Mouse (Mus musculus): ENCODE results near the gene Nos2.

Nos2 gene

GRCm38 (mm10) chr11:78920411-78920939 is at the start of gene Nos2:
Nos2 (plus strand) TSS chr11:78920787.
- CTCF ChIA-PET: interaction anchor here (1.0 kb wide), 1 partner anchor 92 kb away, joined by 3 read pairs; no protein-coding TSS in a partner anchor

- CTCF ChIA-PET: no interaction called here
These were observed 49.7 kb upstream of the Nos2 start for GRCm38 (mm10) chr11:78870891-78871290.

- CTCF ChIA-PET: no interaction called here
These were observed 47.8 kb upstream of the Nos2 start for GRCm38 (mm10) chr11:78872782-78873181.

DNA sequence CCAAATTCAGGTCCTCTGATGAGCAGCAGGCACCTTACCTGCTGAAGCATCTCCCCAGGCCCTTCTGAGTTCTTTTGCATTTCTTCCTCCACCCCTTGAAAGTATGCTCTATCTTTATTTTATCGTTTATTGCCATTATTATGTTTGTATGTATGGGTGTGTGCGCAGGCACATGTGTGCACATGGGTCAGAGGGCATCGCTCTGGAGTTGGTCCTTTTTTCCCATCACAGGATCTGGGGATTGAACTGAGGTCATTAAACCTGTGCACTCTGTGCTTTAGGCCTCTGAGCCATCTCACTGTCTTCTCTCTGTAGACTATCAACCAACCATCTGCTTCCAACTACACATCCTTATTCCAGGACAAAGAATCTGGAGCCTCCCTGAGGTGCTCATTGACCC is 40.9 kb upstream of the Nos2 start:
- CTCF ChIA-PET: no interaction called here

DNA sequence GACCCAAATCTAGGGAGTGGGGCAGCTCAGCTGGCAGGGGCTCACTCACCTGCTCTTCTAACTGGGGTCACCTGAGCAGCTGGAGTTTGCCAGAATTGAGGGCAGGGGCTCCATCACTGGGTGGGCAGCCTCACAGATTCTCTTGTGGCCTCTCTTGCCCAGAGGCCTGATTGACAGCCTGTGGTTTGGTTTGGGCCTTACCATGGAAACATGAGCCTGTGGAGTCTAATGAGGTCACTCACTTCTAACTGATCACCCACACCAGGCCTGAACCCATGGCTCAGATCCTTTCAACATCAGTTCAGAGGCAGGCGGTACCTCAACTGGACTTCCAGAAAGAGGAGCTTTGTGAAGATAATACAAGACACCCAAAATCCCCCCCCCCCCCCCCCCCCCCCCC is 33.9 kb upstream of the Nos2 start:
- CTCF ChIA-PET: no interaction called here

DNA sequence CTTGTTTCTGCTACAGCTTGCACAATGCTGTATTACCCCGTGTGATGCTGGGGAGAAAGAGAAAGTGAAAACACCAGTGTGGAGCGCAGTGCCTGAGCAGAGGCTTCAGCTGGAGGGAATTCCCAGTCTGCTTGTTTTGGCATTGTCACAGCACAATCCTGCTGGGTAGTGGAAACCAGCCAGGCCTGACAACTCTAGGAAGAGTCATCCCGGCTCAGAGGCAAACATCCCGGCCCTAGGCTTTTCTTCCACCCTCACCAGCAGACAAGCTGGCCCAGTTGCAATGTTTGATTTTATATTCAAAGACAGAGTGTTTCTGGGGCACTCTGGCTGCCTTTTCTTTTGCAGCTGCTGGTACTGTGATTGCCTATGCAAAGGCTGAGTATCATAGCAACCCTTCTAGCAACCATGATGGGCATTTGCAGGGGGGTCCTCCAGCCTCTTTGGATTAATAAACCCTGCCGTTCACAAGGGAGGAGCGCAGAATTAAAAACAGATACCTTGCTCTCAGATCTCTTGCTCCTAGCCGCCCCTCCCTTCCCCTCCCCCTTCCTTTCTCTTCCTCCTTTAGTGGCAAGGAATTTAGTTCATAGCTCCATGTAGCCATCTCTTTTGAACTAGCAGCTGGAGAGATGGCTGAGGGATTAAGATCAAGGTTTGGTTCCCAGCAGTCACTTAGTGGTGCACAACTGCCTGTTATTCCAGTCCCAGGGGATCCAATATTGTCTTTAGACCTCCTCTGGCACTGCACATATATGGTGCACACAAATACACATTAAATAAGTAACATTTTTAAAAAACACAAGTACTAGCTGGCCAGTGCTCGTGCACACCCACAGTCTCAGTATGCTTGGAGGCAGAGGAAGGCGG is 33.2 kb upstream of the Nos2 start:
- CTCF ChIA-PET: no interaction called here

DNA sequence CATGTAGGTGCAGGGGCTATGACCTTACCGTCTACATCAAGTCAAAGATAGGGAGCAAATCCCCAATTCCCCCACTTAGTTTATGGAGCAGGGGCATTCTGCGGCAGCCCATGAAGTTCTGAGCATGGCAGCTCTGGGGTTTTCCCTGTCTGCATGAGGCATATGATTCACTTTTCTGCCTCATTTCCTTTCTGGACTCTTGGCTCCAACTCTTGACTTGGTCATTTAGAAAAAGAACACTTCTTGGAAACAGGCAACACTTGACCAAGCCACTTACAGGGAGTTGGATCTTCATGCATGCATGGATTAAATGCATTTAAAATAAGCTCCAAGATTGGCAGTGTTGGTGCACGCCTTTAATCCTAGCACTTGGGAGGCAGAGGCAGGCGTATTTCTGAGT is 31.4 kb upstream of the Nos2 start:
- CTCF ChIA-PET: no interaction called here

DNA sequence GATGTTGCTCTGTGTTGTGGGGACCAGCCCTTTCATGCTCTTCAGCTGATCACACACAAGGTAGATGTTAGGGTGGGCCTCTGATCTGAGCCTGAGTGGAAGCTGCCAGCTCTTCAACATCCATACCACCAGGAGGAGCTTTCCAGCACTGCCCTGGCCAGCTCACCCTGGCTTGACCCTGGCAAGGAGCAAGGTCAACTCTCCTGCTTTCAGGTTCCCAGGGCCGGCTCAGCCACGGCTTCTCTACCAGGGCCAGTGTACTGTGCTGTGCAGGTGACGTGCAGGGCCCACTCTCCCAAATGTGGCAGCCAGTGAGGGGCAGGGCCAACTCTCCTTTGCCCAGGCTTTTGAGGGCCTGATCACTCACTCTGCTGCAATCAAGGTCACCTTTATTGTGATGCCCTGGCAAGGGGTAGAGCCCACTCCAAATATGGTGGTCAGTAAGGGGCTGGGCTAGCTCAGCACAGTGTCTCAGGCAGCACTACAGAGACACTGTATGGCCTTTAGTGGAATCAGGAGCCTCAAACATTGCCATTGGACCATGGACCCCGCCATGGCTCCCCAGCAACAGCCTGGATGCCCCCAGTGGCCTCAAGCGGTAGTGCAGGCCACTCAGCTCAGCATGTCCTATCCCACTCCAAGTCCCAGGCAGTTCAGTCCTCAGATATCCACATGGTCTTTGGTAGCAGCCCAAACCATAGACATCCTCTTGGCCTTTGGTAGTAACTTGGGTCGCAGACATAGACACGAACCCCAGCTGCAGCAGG is 24.0 kb upstream of the Nos2 start:
- CTCF ChIA-PET: no interaction called here

DNA sequence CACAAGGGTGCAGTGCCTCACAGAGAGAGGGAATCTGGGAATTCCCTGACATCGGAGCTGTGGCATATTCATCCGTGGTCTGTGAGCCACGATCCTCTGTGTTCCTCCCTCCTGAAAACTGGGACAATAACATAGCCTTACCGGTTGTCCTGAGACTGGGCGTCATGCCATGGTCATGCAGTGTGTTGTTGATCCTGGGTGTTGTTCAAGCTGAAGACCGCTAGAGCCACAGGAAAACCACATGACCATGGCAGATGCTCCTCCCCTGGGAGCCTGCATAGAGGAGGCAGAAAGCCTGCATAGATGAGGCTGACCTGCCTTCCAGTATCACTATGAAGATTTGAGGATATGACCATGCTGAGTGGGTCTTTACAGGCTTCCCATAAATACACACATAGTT is 5.1 kb upstream of the Nos2 start:
- CTCF ChIA-PET: no interaction called here

DNA sequence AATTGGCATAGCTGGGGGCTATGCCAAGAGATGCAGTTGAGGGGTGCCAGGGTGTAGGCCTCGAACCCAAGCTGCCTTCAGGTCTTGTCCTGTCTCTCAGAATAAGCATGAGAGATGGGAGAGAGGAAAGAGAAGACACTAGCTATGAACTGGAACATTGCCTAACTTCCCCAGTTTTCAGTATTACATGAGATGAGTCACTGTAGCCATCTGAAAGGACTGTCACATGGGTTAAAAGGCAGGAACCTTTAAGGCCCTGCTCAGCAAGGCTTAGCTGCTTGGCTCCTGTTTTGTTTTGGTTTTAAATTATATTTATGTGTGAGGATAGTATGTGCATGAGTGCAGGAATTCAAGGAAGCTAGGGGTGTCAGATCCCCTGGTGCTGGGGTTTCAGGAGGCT is 4.2 kb upstream of the Nos2 start:
- CTCF ChIA-PET: interaction anchor here (0.5 kb wide), 1 partner anchor 48 kb away, joined by 3 read pairs; no protein-coding TSS in a partner anchor

DNA sequence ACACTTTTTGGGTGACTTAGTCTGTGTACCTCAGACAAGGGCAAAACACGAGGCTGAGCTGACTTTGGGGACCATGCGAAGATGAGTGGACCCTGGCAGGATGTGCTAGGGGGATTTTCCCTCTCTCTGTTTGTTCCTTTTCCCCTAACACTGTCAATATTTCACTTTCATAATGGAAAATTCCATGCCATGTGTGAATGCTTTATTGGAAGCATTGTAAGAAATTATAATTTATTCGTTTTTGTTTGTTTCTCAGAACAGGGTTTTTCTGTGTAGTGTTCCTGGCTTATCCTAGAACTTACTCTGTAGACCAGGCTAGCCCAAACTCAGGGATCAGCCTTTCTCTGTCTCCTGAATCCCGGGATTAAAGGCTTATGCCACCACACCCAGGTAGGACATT is 842 bp upstream of the Nos2 start:
- CTCF ChIA-PET: interaction anchor here (1.0 kb wide), 1 partner anchor 92 kb away, joined by 3 read pairs; no protein-coding TSS in a partner anchor

GRCm38 (mm10) chr11:78922678-78923407 is 2.3 kb downstream of the Nos2 start:
- CTCF ChIA-PET: interaction anchor here (0.6 kb wide), 2 partner anchors 46 to 91 kb away, joined by 3 read pairs; no protein-coding TSS in a partner anchor

DNA sequence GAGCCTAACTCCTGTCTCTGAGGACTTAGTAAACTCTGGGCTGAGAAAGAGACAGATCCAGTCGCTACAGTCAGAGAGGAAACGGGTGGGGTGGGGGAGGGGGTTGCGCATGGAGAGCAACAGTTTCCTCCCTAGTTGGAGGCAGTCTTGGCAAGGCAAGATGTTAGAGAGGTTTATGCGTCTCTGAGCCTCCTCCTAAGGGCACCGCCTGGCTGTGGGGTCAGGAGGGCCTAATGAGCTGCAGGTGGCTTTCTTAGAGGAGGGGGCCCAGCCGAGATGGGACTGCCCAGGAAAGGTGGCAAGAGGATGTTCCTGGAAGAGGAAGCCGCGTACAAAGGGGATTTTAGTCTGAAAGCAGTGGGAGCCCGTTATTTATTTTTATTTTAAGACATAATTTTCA is 3.5 kb downstream of the Nos2 start:
- CTCF ChIA-PET: no interaction called here

DNA sequence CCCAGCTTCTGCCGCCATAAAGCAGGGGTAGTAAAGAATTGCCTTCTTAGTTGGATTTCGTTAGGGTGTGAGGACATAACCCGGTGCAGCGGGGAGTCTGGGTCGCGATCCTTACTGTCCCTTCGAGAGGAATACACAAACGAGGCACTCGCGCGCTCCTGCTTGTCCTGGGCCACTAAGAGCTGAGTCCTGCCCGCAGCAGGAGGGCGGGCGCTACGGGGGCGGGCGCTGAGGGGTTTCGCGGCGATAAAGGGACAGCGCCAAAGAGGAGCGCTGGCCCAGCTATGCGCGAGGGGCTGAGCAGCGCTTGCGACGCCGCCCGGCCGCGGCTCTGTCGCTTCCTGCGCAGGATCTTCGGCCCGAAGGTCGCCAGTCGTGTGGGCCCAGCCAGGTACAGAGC is 4.3 kb downstream of the Nos2 start:
- CTCF ChIA-PET: interaction anchor here (0.6 kb wide), 1 partner anchor 364 kb away, joined by 3 read pairs; no protein-coding TSS in a partner anchor

DNA sequence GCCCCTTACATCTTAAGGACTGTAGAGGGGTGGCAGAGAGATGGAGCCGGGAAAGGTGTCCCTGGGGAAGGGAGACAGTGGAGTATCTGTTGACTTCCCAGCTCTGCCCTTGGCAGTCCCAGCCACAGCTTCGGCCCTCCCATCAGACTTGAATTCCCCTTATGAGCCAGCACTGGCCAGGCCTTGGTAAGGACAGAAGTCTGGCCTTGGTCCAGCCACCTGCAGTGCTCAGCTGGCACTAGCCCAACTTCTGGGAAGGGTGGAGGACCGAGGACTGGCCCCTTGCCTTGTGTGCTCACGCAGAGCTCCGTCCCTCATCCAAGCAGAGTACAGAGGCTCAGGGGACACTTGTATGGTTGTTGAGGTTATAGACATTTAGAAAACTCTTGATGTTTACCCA is 8.8 kb downstream of the Nos2 start:
- CTCF ChIA-PET: no interaction called here

DNA sequence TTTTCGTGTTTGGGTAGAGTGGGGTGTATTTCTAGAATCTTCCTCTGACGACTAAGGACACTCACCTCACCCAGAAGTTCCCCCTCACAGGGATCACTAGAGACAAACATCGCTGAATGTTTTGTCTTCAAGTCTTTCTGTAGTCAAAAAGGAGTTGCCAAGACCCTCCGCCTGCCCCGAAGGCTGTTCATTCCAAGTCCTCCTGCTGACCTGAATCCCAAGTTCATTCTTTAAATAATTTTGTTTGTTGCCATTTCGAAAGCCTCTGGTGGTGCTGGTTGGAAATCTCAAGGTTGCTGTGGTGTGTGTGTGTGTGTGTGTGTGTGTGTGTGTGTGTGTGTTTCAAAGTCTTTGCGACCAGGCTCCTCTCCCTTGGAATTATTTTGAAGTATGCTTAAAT is 13.7 kb downstream of the Nos2 start:
- CTCF ChIA-PET: no interaction called here

DNA sequence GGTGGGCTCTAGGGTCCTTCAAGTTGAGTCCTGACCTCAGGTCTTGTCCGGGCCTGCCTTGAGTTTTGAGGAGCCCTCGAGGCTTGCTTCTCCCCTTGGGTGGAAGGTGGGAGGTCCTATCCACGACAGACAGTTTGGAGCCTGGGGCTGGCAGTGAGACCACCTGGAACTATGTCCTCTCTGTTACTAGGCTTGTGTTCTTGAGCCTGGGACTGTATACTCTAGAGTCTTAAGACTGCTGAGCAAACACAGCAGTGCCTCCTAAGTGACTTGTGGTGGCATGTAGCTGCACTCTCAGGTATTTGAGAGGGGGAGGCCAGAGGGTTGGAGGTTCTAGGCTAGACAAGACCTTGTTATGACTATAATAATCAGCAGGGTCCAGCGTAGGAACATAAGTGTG is 14.1 kb downstream of the Nos2 start:
- CTCF ChIA-PET: no interaction called here

DNA sequence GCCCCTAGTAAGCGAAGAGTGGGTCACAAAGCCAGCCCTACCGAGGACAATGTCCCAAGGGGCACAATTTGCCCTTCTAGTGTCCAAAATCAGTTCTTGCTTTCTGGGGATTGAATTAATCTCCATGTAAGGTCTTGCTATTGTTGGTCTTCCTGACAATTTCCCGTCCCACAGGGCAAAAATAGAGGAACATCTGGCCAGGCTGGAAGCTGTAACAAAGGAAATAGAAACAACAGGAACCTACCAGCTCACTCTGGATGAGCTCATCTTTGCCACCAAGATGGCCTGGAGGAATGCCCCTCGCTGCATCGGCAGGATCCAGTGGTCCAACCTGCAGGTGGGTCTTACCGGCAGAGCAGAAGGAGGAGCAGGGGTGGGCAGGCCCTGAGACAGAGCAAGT is 14.6 kb downstream of the Nos2 start:
- CTCF ChIA-PET: no interaction called here

DNA sequence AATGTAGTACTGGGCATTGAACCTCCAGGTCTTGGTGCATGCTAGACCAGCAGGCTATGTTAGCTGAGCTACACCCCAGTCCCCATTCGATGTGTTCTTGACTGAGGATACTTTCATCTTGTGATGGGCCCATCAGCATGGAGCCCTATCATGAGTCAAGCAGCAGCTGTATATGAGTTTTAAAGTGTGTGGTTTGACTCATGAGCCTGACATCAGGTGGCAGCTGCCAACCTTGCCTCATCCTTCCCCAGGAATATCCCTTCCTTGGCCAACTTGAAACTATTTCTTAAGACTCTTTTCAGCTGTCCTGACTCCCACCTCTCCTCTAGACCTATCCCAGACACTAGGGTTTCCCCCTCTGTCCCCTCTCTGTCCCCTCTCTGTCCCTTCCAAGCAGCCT is 22.5 kb downstream of the Nos2 start:
- CTCF ChIA-PET: no interaction called here

- CTCF ChIA-PET: no interaction called here
These were observed 29.8 kb downstream of the Nos2 start for GRCm38 (mm10) chr11:78950365-78950764.

DNA sequence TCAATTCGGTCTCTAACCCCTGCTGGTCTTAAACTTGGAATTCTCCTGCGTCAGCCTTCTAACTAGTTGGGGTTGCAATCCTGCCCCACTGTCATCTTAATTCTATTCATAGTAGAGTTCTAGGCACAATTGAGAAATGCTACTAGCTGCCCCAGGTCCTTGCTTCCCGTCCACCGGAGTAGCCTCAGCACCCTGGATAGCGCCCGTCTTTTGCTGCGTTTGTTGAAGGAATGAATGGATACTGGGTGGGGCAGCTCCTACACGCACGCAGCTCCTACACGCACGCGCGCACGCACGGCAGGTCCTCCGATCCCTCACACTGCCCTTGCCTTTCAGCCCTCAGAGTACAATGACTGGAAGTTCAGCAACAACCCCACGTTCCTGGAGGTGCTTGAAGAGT is 31.9 kb downstream of the Nos2 start:
- CTCF ChIA-PET: no interaction called here

DNA sequence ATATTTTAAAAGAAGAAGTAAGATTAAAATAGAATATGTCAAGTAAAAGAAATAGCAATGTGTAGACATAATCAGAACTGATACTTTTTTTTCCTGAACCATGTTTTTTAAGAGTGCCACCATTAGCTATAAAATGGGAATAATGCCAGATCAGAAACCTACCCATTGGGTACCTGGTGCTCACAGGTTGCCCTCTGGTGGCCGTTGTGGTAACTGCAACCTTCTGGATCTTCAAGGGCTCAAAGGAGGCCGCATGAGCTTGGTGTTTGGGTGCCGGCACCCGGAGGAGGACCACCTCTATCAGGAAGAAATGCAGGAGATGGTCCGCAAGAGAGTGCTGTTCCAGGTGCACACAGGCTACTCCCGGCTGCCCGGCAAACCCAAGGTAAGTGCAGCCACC is 35.7 kb downstream of the Nos2 start:
- CTCF ChIA-PET: interaction anchor here (0.6 kb wide), 1 partner anchor 233 kb away, joined by 4 read pairs; no protein-coding TSS in a partner anchor
